Mouse (Mus musculus) brain, embryonic 18.5 days (tissue): ENCODE measurements at regions not wholly inside any gene's neighbourhood (a gene's known extent, or its start where the extent isn't known, plus 50 kb on each side); places are given as distances from the start of the nearest gene placed in this dataset.

ENCODE experiments used
- DNase-seq: peaks from one replicate; pipeline ENCODE4 v3.0.0-alpha.2; 2012; ENCODE audit warnings: low read depth, low spot score

DNA sequence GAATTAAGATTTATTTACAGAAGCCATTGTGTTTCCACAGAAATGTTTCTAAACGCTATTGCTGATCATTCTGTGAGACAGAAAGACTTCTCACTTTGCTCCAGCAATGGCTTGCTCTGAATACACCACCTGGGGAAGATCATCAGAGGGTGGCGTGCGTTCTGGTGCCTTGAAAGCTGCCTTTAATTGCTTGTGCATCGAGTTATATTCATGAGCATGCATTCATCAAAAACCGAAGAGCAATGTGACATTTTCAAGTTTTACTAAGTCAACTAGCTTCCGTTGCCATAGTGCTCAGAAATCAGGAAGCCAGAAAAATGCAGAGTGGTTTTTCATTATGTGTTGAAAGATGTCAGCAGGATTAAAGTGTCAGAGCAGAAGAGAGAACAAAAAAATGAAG lies 85.0 kb upstream of the Pcdh18 start:
- DNase-seq, result peak; percentile 26

GRCm38 (mm10) chr3:49840448-49841156 lies 83.5 kb upstream of the Pcdh18 start:
- no peak for DNase-seq

GRCm38 (mm10) chr3:49814401-49814800 lies 57.3 kb upstream of the Pcdh18 start:
- DNase-seq, result no peak

GRCm38 (mm10) chr3:49807721-49808120 lies 50.6 kb upstream of the Pcdh18 start:
- DNase-seq, result no peak

DNA sequence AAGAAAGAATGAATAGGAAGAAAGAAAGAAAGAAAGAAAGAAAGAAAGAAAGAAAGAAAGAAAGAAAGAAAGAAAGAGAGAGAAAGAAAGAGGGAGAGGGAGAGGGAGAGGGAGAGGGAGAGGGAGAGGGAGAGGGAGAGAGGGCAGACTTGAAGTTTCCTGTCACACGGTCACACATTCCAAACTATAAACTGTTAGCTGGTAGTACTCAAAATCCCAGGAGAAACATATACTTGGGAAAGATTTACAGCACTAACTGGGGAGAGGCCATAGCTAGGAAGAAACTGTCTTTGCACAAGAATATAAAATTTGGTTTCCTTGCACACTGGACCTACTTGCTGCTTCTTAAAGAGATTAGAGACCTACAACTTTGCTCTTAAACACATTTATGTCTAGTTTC lies 50.2 kb upstream of the Pcdh18 start:
- no peak for DNase-seq
